Mouse (Mus musculus): Measurements from ENCODE around the gene Lipc.
A peak's percentile ranks its signal among the peaks of the same experiment; 100 is the strongest.

The Lipc gene

GRCm38 (mm10) chr9:70952126-70952525, at the start of gene Lipc:
Gene Lipc (minus strand): TSS chr9:70952226.
- DNase-seq (ENCODE audit: low spot score) = no peak

DNA sequence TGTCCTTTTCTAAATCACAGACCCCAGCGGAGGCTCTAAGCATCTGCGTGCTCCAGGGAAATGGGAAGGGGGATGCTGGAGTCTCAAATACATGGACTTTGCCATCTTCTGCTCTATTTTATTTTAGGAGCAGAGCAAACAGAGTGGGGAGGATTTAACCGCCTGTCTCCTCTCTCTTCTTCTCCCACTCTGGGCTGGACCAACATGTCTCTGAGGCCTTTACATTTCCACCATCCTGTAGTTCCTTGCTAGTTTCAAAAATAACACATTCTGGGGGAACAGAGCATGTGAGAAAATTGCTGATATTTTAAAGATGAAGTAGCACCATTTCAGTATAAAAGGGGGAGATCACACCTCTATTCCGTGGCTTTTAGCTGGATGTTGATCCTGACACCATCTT, 47.1 kb upstream of the Lipc start:
- DNase-seq (ENCODE audit: low spot score) = no peak

GRCm38 (mm10) chr9:70998719-70999118, 46.7 kb upstream of the Lipc start:
- no peak for DNase-seq (ENCODE audit: low spot score)

GRCm38 (mm10) chr9:70993326-70993725, 41.3 kb upstream of the Lipc start:
- no peak for DNase-seq (ENCODE audit: low spot score)

GRCm38 (mm10) chr9:70991401-70991800, 39.4 kb upstream of the Lipc start:
- no peak for DNase-seq (ENCODE audit: low spot score)

GRCm38 (mm10) chr9:70987210-70987609, 35.2 kb upstream of the Lipc start:
- DNase-seq (ENCODE audit: low spot score) = peak; percentile 27

DNA sequence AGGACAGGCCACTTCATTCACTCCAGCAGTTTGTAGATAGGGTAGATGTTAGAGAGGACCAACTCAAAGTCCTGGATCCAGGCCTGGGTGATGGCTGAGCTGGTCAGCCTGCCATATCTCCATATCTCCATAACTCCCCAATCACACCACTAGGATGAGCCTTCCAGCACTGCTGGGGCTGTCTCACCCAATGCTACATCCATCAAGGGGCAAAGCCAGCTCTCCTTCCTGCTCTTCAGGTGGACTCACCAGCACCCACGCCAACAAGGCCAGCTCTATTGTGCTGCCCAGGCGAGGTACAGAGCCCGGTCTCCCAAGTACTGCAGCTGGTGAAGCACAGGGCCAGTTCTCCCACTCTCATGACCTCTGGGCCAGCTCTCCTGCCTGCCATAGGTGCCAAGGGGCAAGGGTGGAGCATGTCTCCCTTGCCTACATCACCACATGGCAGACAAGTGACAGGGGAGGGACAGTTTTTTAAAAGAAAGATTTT, 31.0 kb upstream of the Lipc start:
- DNase-seq (ENCODE audit: low spot score) = no peak

DNA sequence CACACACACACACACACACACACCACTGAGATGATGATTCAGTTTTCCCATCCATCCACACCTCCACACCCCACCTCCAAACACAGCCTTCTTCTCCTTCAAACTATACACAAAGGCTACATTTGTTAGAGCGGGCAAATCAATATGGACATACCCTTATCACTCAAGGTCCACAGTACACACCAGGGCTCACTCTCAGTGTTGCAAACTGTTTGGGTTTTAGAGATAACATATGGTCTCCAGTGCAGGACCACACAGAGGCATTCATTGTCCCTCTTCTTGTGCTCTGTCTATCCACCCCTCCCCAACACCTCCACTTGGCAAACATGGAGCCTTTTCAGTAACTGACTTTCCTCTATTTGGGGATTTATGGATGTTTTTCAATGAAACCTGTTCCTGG, 29.7 kb upstream of the Lipc start:
- DNase-seq (ENCODE audit: low spot score) = no peak

- DNase-seq (ENCODE audit: low spot score) = no peak
Observed at GRCm38 (mm10) chr9:70979641-70980040, 27.6 kb upstream of the Lipc start.

DNA sequence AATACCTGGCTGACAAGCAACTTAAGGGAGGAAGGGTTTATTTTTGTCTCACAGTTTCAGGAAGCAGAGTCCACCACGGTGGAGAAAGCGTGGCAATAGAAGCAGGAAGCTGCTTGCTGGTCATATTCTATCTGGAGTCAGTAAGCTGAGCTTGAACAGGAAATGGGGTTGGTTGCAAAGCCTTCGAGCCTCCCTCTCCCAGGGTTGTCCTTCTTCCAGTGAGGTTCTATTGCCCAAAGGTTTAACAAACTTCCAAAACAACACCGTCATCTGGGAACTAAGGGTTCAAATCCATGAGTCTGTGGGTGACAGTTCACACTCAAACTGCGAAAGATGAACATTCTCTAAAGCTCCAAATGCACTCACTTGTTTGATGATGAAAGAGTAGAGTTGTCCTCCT, 27.1 kb upstream of the Lipc start:
- no peak for DNase-seq (ENCODE audit: low spot score)

DNA sequence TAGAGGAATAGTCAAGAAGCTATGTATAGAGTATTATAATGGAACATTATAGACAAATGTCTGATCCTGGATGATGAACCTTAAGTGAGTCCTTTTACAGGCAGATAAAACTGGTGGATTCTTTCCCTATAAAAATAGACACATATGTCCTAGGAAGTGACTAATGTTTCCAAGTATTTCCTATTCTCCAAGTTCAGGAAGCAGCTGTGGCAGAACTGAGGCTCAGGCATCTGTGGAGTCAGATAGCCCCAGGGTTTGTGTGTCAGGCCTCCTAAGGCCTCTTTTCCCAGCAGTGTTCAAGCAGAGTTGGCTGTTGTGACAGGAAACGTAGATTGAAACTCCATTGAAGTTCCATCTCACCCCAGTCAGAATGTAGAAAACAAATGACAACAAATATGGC, 25.4 kb upstream of the Lipc start:
- DNase-seq (ENCODE audit: low spot score) = no peak

- no peak for DNase-seq (ENCODE audit: low spot score)
Observed at GRCm38 (mm10) chr9:70975921-70976320, 23.9 kb upstream of the Lipc start.

DNA sequence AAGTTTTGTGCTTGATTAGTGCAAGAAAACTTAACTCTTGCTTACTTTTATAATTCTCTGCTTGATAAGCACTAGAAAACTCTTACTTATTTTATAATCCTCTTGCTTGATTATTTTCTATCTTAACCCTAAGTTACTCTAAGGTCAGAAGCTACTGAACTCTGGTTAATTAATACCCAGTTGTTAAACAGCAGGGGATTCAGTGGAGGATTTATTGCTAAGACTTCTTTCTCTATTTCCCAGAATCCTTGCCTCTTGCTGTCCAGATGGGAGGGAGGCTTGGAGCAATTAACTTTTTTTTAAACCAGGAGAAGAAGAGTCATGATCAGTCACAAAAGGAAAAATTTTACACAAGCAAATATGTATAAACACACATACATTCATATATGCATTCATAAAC, 21.3 kb upstream of the Lipc start:
- no peak for DNase-seq (ENCODE audit: low spot score)

DNA sequence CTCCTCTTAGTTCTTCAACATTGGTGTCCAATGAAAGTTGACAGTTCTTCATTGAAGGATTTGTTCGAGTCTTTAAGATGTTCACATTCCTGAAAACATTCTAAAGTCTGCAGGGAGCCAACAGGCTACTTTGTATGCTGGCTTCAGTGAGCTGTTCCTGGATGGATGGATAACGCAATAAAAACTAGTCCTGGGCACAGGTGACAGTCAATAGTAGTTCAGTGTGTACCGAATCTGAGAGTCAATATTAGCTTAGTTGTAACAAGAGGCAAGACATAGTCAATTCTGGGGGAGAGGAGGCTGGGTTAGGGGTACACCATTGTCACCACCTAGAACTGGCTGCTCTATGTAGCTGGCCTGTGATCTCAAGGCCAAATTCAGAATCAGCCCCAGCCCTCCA, 17.2 kb upstream of the Lipc start:
- DNase-seq (ENCODE audit: low spot score) = no peak

DNA sequence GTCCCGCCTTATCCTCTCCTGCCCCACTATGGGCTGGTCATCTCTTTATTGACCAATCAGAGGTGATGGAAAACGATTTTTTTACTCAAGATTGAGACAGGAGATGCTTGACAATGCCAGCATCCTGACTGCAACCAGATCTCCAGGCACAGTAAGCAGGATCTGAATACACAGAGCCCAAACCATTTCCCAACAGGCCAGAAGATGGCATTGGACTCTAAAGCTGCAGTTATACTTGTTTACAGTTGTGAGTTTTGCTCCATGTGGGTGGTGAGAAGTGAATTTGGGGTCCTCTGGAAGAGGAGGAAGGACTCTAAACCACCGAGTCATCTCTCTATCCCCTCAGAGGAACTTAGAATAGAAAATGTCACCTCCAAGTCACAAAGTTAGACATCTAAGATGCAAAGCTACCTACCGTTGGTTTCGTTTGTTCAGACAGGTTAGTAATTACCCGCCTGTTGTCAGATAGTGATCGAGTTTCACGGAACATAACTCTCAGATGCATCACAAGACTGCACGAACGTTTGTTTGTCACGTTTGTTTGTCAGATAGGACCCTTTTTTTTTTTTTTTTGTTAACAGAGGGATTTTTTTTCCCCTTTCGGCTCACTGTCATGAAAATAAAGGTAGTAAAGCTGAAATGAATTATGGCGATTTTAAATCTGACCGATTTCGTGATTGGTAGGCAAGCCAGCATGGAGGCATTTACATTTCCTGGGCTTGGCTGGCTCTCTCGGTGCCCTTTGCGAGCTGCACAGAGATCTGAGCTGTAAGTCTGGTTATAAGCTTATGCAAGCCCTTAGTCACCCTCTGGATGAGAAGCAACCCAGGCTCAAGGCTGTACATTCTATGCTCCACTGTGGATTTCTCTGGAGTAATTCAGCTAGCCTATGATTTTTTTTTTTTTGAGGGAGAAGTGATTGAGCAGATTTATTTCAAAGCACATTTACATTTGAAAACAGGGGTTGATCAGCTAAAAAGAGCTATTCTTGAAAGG, 14.3 kb upstream of the Lipc start:
- no peak for DNase-seq (ENCODE audit: low spot score)

GRCm38 (mm10) chr9:70965422-70965821, 13.4 kb upstream of the Lipc start:
- DNase-seq (ENCODE audit: low spot score) = no peak

- no peak for DNase-seq (ENCODE audit: low spot score)
Observed at GRCm38 (mm10) chr9:70965011-70965410, 13.0 kb upstream of the Lipc start.

DNA sequence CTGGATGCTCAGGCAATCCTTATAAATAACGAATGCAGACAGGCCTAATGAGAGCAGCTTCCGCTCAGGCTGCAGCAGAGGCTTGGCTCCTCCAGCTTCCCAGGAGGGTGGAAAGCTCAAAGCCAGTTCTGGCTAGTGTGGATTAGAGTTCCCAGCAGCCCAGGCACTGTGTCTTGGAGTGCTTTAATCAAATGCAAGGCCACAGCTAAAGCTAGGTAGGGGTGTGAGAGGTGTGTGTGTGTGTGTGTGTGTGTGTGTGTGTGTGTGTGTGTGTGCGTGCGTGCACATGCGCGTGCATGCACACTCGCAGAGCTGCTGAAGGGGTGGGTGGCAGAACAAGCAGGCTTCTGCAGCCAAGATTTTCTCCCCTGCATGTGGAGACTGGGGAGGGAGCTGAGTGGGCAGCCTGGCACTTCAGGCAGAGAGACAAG, 11.4 kb upstream of the Lipc start:
- DNase-seq (ENCODE audit: low spot score) = peak; percentile 20

DNA sequence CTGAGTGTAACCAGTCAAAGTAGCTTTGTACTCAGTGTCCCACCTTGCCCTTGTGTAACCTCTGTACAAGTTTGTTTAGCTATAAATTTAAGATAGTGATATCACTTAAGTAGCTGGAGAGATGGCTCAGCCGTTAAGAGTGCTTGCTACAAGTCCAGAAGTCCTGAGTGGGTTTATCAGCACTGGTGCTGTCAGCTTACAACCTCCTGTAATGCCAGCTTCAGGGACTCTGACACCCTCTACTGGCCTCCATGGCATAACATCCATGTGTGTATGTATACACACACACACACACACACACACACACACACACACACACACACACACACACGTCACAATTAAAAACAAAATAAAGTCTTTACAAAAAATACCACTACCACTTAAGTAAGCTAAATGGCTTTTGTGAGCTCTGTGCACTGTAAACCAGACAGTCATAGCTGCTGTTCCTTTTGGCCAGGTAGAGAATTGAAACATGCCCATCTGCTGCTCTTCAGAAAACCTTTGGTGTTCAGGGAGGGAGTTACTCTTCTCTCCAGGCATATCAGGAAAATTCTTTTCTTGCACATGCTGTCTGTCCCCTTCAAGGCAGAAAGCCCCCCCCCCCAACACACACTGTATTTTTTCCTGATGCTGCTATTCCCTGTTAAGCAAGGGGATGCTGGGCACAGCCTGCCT, 10.9 kb upstream of the Lipc start:
- no peak for DNase-seq (ENCODE audit: low spot score)

DNA sequence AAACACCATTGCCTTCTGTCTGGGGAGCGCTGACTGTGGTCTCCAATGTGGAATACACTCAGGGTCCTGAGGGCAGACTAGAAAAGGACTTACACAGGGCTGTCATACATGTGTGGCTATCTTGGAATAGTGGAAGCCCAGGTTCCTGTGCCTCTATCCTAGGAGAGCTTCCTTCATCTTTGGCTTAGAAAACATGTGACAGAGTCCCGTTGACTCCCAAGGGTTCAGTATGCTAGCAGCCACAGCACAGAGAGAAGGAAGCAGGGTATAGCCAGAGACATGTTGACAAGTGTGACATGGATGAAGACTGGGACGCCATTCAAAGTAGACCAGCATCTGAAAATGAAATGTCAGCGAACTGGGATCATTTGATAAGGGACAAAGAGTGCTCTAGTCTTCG, 8.3 kb upstream of the Lipc start:
- DNase-seq (ENCODE audit: low spot score) = no peak

DNA sequence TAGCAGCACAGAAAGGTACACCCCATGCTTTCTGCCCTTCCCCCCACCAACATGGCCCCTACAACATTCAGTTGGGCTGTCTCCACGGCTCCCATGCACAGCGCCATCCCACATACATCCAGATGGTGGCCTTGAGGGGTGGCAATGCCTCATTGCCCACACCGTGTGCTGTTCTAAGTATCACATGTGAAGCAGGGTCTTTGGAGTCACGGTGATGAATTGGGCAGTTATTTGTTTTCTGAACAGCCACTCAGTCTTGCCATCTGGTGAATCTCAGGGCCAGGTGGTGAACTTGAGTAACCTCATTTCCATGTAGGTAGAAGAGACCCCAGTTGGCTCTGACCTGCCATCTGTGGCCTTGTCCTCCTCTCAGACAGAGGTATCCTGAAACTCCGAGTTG, 7.8 kb upstream of the Lipc start:
- DNase-seq (ENCODE audit: low spot score) = no peak

GRCm38 (mm10) chr9:70959447-70959846, 7.4 kb upstream of the Lipc start:
- no peak for DNase-seq (ENCODE audit: low spot score)

- no peak for DNase-seq (ENCODE audit: low spot score)
Observed at GRCm38 (mm10) chr9:70958381-70958780, 6.4 kb upstream of the Lipc start.

Measured in embryo, embryonic 10 days (tissue).